Mouse (Mus musculus) forebrain, embryonic 16.5 days (tissue): ENCODE data around the gene Thoc6. TPM values are rescaled to one million over a fixed set of nuclear protein-coding genes. Genes with fewer than 3 reads are reported as not detected.

Experiments
- ATAC-seq: fragments of 200-750 bp; cut with Nextera tagmentation; 2 replicates; pipeline ENCODE4 v1.8.0; 2017; ENCODE audit warnings: mild to moderate bottlenecking, moderate library complexity
- H3K27ac ChIP-seq: fragments of 300-500 bp; sonication (generic); 2 replicates; pipeline ENCODE4 v1.5.1; 2014; ENCODE audit warnings: low read length, control low read depth
- H3K27me3 ChIP-seq: fragments of 300-500 bp; sonication (generic); replicated peaks from 2 replicates; pipeline ENCODE4 v1.6.1; 2014; ENCODE audit warnings: low read length; ENCODE audit not compliant: control insufficient read depth, insufficient read depth
- H3K36me3 ChIP-seq: fragments of 300-500 bp; sonication (generic); 2 replicates; pipeline ENCODE4 v1.6.1; 2014; ENCODE audit not compliant: control insufficient read depth, insufficient read depth
- H3K4me1 ChIP-seq: fragments of 300-500 bp; sonication (generic); replicated peaks from 2 replicates; pipeline ENCODE4 v1.6.1; 2014; ENCODE audit warnings: low read length; ENCODE audit not compliant: control insufficient read depth, insufficient read depth
- H3K4me2 ChIP-seq: fragments of 300-500 bp; sonication (generic); 2 replicates; pipeline ENCODE4 v1.6.1; 2014; ENCODE audit warnings: mild to moderate bottlenecking, low read length, control low read depth
- H3K4me3 ChIP-seq: fragments of 300-500 bp; sonication (generic); replicated peaks from 2 replicates; pipeline ENCODE4 v1.5.1; 2014; ENCODE audit warnings: mild to moderate bottlenecking, low read length, control low read depth
- H3K9ac ChIP-seq: fragments of 300-500 bp; sonication (generic); replicated peaks from 2 replicates; pipeline ENCODE4 v1.6.1; 2014; ENCODE audit warnings: low read depth, low read length, control low read depth
- H3K9me3 ChIP-seq: fragments of 300-500 bp; sonication (generic); 2 replicates; pipeline ENCODE4 v1.6.1; 2016; ENCODE audit warnings: low read length; ENCODE audit not compliant: control insufficient read depth
- WGBS: fragments of 180-500 bp; shearing (Covaris S2); extraction: QIAGEN DNeasy Blood & Tissue Kit; methylation state at CpG from one replicate; pipeline ENCODE4 v1.1.7; 2014; 5-methylcytosine and 5-hydroxymethylcytosine counted together
- polyA plus RNA-seq: library from polyadenylated mRNA; unstranded; fragments of >200 nt; fragmentation: Nextera tagmentation; extraction: Ambion mirVana; gene quantifications from 2 replicates; pipeline ENCODE4 v1.2.1, GENCODE M21; 2015

Gene Thoc6
- polyA plus RNA-seq, 1 experiment from 2014 or later, result 40.1 TPM

- no peak for ATAC-seq
- H3K36me3 ChIP-seq, result no peaks in the 10 kb centered on the region; the same call in 1 of the 2 replicates
- H3K9me3 ChIP-seq, result no peaks in the 10 kb centered on the region
- no peak overlapping the region for H3K4me2 ChIP-seq
- 99% methylated on average over 3 of the region's 3 CpGs for WGBS
- H3K4me1 ChIP-seq, result peaks cover 21% of the 10 kb centered on the region
- no peak overlapping the region for H3K27ac ChIP-seq
- no peak overlapping the region for H3K9ac ChIP-seq
- peaks cover 9% of the 10 kb centered on the region; the same call in 1 of the 2 replicates for H3K27me3 ChIP-seq
- no peak overlapping the region for H3K4me3 ChIP-seq
Observed at GRCm38 (mm10) chr17:23671519-23671918, 2.2 kb downstream of the Thoc6 start.

- H3K27ac ChIP-seq, result no peak overlapping the region
- H3K9me3 ChIP-seq, result no peaks in the 10 kb centered on the region
- 91% methylated on average over 7 of the region's 7 CpGs for WGBS
- peaks cover under 1% of the 10 kb centered on the region; the same call in 1 of the 2 replicates for H3K27me3 ChIP-seq
- H3K9ac ChIP-seq, result no peak overlapping the region
- H3K36me3 ChIP-seq, result no peaks in the 10 kb centered on the region; the same call in 1 of the 2 replicates
- H3K4me1 ChIP-seq, result peaks cover 16% of the 10 kb centered on the region
- ATAC-seq, result no peak
- H3K4me3 ChIP-seq, result no peak overlapping the region
- H3K4me2 ChIP-seq, result no peak overlapping the region
Observed at GRCm38 (mm10) chr17:23670516-23671074, 3.1 kb downstream of the Thoc6 start.

GRCm38 (mm10) chr17:23665511-23665910, 8.2 kb downstream of the Thoc6 start:
- Histone ChIP-seq H3K27me3 (peaks cover 24% of the 10 kb centered on the region), H3K36me3 (no peaks in the 10 kb centered on the region; the same call in 1 of the 2 replicates), H3K4me1 (no peaks in the 10 kb centered on the region), H3K9me3 (no peaks in the 10 kb centered on the region), H3K9ac (no peak overlapping the region), H3K4me3 (no peak overlapping the region), H3K4me2 (no peak overlapping the region), H3K27ac (no peak overlapping the region)
- WGBS, result 84% methylated on average over 14 of the region's 14 CpGs
- ATAC-seq, result no peak

GRCm38 (mm10) chr17:23664556-23665021, 9.1 kb downstream of the Thoc6 start:
- H3K27me3 ChIP-seq, result peaks cover 32% of the 10 kb centered on the region
- no peak overlapping the region for H3K4me3 ChIP-seq
- no peak overlapping the region for H3K27ac ChIP-seq
- H3K4me2 ChIP-seq, result no peak overlapping the region
- H3K9me3 ChIP-seq, result no peaks in the 10 kb centered on the region
- 0 out of 2 replicates have a peak, but pooled peaks cover 2% of the 10 kb centered on the region for H3K4me1 ChIP-seq
- no peaks in the 10 kb centered on the region; the same call in 1 of the 2 replicates for H3K36me3 ChIP-seq
- no peak overlapping the region for H3K9ac ChIP-seq
- ATAC-seq, result no peak
- 15% methylated on average over 5 of the region's 5 CpGs for WGBS

GRCm38 (mm10) chr17:23661526-23661925, 12.2 kb downstream of the Thoc6 start:
- Histone ChIP-seq H3K9ac (no peak overlapping the region), H3K27me3 (peaks cover 38% of the 10 kb centered on the region), H3K36me3 (no peaks in the 10 kb centered on the region), H3K4me1 (0 out of 2 replicates have a peak, but pooled peaks cover 2% of the 10 kb centered on the region), H3K27ac (no peak overlapping the region), H3K4me2 (no peak overlapping the region), H3K9me3 (no peaks in the 10 kb centered on the region), H3K4me3 (no peak overlapping the region)
- WGBS, result 4% methylated on average over 9 of the region's 9 CpGs
- ATAC-seq, result no peak

GRCm38 (mm10) chr17:23660876-23661200, 12.8 kb downstream of the Thoc6 start:
- no peak for ATAC-seq
- Histone ChIP-seq H3K9ac (no peak overlapping the region), H3K4me2 (no peak overlapping the region), H3K9me3 (no peaks in the 10 kb centered on the region), H3K36me3 (no peaks in the 10 kb centered on the region), H3K4me3 (no peak overlapping the region), H3K27ac (no peak overlapping the region), H3K4me1 (0 out of 2 replicates have a peak, but pooled peaks cover 2% of the 10 kb centered on the region), H3K27me3 (peaks cover 38% of the 10 kb centered on the region)
- 4% methylated on average over 12 of the region's 14 CpGs for WGBS

GRCm38 (mm10) chr17:23660117-23660875, 13.4 kb downstream of the Thoc6 start, which contains the start of gene Bicdl2:
TSS of gene Bicdl2 (plus strand) at chr17:23660506.
- H3K4me3 ChIP-seq, result no peak within 1 kb of the TSS

GRCm38 (mm10) chr17:23658450-23658849, 15.2 kb downstream of the Thoc6 start:
- Histone ChIP-seq H3K9ac (no peak overlapping the region), H3K27me3 (peaks cover 38% of the 10 kb centered on the region), H3K4me3 (no peak overlapping the region), H3K4me2 (no peak overlapping the region), H3K9me3 (no peaks in the 10 kb centered on the region), H3K27ac (no peak overlapping the region), H3K4me1 (0 out of 2 replicates have a peak, but pooled peaks cover 2% of the 10 kb centered on the region), H3K36me3 (no peaks in the 10 kb centered on the region)
- WGBS, result 90% methylated on average over 3 of the region's 3 CpGs
- no peak for ATAC-seq

More at GRCm38 (mm10) chr17:23660117-23660875, 13.4 kb downstream of the Thoc6 start, which contains the start of gene Bicdl2:
- 5% methylated on average over 27 of the region's 27 CpGs for WGBS
- ATAC-seq, result no peak
- H3K4me1 ChIP-seq, result 0 out of 2 replicates have a peak, but pooled peaks cover 2% of the 10 kb centered on the region
- H3K27ac ChIP-seq, result no peak within 1 kb of the TSS
- H3K9ac ChIP-seq, result no peak within 1 kb of the TSS
- no peaks in the 10 kb centered on the region for H3K9me3 ChIP-seq
- no peaks in the 10 kb centered on the region for H3K36me3 ChIP-seq
- H3K4me2 ChIP-seq, result no peak within 1 kb of the TSS
- peaks cover 38% of the 10 kb centered on the region for H3K27me3 ChIP-seq

GRCm38 (mm10) chr17:23654410-23654809, 19.3 kb downstream of the Thoc6 start:
- no peak overlapping the region for H3K9ac ChIP-seq
- H3K4me2 ChIP-seq, result no peak overlapping the region
- H3K27ac ChIP-seq, result no peak overlapping the region
- no peaks in the 10 kb centered on the region for H3K9me3 ChIP-seq
- ATAC-seq, result no peak
- 0 out of 2 replicates have a peak, but pooled peaks cover 6% of the 10 kb centered on the region for H3K27me3 ChIP-seq
- 69% methylated on average over 2 of the region's 2 CpGs for WGBS
- no peaks in the 10 kb centered on the region for H3K4me1 ChIP-seq
- no peaks in the 10 kb centered on the region for H3K36me3 ChIP-seq
- no peak overlapping the region for H3K4me3 ChIP-seq
